Mouse (Mus musculus) embryo, embryonic 9.5 days (tissue): ENCODE measurements at regions not wholly inside any gene's neighbourhood (a gene's known extent, or its start where the extent isn't known, plus 50 kb on each side); places are given as distances from the start of the nearest gene placed in this dataset.
"Not testable (repeated sequence)": the region's sequence is repeated elsewhere in the genome, so short reads cannot be mapped to it uniquely, and the experiment has no call there.

Experiments
- DNase-seq: peaks from one replicate; pipeline ENCODE4 v3.0.0-alpha.2; 2017; ENCODE audit errors: extremely low spot score

DNA sequence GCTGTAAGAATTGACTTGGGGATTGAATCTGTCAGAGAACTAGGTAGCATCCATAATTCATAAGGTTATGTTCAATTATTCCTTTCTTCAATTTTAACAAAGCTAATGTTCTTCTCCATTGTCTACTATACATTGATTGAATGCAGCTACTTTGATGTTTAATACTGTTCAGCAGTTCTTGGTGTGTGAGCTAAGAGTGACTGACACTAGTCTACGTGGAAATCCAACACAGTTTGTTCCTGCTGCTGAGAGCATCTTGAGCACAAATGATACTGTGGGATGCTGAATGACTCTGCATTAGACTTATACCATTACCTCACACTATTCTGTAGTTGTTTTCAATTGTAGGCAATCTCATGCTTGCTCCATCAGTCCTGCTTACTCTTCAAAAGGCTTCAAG, 249.4 kb upstream of the Akr1e1 start:
- no peak for DNase-seq

DNA sequence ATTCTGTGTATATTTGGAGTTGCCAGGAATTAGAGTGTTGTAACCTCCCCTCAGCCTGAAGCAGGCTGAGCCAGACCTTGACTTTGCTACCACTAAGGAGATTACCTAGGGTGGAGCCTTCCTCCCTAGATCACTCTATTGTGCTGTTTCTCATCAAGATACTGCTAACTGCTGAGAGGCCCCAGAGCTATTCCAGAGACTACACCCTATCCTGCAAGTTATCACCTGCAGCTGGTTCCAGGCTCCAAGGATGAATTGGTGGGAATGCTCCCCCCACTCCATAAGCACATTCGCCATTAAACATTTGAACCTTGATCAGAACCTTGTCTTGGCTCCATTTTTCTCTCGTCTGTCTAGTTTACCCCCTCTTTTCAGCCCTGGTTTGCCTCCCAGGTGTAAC, 230.5 kb upstream of the Akr1e1 start:
- DNase-seq = not testable (repeated sequence)

DNA sequence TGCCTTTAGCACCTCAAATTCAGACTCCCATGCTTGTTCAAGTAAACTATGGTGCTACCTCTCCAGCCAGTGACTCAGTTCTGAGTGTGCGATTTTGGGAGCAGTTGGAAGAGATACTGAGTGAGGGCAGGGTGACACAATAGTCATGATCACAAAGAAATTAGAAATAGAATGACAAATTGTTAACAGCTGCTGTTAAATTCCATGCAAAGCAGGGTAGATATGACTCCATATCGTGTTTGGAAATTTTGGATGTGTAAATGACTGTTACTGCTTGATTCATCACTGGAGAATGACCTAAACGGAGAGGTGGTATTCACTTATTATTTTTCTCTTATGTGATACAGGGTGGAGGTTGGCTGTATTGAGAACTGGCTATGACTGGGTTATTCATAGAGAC, 217.8 kb upstream of the Akr1e1 start:
- no peak for DNase-seq

DNA sequence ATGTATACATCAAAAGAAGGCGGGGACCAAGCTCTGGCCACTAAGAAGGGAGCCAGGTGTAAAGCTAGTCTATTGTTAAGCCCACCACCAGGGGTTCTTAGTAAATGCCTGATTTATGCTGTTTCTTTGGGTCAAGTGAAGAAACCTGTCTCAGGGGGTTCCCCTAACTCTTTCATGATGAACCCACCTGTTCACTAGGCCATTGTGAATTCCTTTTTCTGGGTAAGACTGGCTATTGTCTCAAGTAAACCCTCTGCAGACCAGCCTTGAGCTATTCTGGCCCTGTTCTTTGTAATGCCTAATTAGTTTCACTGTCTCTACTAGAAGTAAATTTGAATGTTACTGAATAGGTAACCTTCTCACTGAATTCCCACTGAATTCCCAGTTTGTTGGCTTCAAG, 216.8 kb upstream of the Akr1e1 start:
- DNase-seq = not testable (repeated sequence)

DNA sequence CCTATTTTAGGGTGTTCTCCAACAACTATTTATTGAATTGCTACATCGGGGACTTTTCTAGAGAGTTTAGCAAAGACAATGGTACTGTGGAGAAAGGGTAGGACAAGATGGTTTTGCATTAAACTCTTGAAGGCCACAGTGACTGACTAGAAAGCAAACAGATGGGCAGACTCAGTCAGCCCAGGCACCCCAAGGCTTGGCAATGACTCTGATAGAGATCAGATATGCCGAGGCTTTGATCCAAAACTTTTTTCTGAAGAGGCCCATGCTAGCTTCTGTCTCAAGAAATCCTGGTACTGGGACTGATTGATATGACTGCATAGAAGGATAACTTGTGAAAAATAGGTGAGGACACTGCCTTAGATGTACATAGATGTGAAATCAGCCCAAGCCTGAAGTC, 197.9 kb upstream of the Akr1e1 start:
- no peak for DNase-seq

DNA sequence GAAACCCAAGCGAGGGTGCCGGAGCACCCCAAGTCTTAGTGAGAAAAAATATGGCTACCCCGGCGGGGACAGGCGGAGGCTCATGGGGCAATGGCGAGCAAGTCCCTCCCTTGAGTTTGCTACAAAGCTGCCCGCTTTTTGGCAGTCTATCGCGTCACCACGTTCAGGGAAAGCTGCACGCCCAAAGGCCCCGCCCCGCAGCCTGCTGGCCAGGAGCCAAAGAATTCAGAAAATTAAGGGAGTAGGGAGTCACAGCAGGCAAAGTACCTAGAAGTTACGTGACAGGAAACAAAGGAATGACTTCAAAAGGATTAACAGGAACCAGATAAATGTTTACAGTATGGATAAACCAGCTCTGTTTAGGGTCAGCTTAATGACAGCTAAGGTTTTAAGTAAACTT, 191.7 kb upstream of the Akr1e1 start:
- DNase-seq = no peak

DNA sequence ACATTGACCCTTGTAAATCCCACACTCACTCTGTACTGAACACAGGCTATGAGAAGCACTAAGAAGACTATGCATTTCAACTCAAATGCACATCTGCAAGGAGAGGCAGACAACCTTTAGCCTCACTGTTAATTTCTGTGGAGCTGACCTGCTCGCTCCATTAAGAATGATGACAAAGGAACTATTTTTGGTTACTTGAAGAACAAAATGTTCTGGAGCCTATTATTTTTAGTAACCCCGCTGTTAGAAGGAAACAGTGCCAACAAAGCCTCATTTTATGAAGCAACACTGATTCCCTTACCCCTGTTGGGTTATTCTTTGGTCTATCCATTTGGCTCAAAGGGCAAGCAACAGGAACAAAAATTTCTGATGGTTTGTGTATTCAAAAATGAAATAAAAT, 182.2 kb upstream of the Akr1e1 start:
- DNase-seq = no peak

DNA sequence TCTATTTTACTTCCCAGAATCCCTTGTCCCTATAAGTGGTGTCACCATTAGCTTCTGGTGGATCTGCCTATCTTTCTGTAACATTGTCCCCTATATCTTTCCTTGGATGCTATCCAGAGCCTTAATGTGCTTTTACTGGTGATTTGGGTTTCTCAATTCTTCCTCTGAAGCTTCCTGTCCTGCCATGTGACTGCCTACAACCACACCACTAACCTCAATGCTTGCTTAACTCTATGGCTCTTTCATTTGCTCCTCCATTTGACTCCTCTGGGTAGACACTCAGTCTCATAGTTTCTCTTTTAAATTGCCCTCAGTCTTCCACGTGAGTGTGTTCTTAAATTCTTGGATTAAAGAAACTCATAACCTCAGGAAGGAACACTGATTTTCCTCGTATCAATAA, 181.4 kb upstream of the Akr1e1 start:
- no peak for DNase-seq

DNA sequence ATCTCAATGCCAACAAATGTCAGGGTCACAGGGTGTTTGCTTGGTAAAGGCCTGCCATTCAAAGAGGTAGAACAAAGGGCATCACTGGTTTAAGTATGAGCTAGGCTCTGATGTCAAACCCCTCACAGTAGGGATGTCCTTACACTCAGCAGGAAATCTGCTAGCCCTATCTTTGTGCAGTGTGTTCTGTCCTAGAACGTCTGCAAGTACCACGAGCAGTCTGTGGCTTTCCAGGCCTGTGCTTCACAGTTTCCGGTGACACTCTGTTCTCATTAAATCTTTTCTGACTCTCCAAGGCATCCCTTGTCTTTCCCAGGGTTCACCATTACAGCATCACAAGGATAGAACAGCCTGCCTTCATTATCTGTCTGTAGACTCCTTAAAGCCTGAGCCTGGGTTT, 174.3 kb upstream of the Akr1e1 start:
- DNase-seq = no peak

DNA sequence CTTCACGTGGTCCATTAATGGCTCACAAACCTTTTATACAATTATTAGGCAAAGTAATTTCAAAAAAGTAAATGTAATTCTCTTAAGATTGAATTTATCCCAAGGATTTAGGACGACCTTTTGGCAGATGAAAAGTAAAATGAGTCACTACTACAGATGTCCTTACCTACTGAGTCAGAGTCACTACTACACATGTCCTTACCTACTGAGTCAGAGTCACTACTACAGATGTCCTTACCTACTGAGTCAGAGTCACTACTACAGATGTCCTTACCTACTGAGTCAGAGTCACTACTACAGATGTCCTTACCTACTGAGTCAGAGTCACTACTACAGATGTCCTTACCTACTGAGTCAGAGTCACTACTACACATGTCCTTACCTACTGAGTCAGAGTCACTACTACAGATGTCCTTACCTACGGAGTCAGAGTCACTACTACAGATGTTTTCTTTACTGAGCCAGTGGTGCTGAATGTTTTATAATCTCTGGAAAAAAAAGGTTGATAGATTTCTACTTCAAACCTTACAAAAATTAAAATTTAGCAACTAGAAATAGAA, 169.4 kb upstream of the Akr1e1 start:
- DNase-seq = not testable (repeated sequence)

DNA sequence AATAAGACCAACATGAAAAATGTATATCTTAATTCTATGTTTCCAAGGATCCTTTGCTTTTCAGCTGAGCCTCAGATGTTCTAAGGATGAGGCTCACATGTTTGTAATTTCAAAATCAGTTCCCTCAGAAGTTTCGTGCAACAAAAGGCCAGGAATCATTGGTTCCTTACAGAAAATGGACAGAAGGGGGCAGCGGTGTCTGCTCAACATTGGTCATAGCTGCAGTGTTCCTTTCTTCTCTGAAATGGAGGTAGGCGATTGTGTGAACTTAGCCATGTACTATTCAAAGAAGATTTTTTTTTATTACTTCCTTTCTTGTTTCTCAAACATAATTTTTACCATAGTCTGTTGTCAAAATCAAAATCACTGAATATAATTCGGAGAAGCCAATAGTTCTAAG, 167.9 kb upstream of the Akr1e1 start:
- DNase-seq = peak; percentile 32

DNA sequence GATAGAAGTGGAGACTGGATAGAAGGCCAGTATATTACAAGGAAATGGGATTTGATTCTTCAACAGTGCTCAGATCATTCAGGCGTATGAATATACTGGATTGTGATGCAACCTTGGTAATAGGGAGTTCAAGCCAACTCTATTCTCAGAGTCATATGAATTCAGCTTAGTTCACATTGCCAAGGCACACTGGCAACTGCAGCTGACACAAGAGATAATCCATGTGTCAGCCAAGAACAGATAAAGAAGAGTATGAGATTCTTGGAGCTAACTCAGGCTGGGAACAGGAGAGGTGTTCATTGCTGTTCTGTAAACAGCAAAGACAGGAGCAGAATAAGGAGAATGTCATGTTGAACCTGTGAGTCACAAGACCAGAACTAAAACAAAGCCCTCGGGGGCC, 163.3 kb upstream of the Akr1e1 start:
- no peak for DNase-seq

DNA sequence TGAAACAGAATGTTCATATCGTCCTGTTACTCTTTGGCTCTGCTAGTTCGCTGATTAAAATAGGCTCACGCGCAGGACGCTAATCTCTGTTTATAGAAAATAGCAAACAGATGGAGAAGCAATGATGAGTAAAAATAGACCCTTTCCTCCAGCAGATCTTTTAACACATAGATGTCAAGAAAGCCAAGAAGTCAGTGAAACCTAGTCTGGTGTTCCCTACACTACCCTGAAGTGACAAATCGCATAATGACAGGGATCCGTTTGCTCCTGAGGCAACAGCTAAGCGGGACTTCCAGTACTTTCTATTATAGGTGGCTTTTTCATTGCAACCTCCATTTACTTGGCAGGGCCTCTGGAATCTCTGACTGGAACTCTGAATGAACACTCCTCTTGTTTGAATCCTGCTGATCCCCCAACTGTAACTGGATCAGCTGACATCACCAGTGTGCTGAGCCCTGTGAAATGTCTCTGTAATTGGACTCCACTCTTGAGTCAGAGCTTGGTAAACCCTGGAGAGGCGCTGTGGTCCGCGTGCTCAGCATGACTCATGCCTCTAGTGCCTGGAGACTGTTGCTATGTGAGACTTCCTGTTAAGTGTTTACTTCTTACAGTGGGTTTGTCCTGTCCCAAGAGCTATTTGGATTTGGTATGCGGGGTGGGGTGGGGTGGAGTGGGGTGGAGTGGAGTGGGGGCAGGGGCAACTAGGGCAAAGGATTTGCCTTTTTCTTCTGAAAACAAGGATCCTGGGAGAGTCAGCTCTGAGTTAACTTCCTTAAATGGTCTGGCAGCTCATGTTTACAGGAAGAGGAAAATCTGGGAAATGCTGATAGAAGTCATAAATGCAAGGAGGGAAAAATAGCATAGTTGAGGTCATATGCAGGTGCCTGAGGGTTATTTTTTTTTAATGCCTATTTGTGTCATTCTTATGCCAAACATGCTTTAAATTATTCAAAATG, 162.4 kb upstream of the Akr1e1 start:
- DNase-seq = peak; percentile 64

DNA sequence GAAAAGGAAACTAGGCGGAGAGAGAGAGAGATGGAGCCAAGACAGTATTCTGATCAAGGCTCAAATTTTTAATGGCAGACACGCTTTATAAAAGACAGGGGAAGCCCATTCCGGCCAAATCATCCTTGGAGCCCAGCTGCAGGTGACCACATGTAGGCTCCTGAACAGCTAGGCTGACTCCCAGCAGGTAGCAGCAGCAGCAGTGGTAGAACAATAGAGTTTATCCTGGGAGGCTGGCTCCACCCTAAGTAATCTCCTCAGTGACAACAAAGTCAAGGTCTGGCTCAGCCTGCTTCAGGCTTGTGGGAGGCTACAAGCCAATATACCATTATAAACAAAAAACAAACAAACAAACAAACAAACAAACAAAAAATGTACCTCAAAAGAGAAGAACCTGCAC, 151.0 kb upstream of the Akr1e1 start:
- no peak for DNase-seq

DNA sequence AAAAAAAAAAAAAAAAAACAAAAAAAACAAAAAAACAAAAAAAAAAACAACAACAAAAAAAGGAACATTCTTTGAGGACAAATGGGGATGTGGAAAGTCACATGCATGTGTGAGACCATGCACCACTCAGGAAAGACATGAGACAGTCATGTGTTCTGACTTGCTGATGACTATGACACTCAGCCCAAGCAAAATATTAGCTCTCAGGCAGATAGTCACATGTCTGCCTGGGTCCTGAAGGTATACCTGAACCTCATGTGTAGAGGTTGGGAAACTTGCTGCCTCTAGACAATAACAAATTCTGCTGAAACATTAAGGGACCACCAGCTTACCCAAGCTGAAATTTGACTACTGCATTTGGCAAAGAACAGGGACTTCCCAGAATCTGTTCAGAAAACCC, 147.6 kb upstream of the Akr1e1 start:
- no peak for DNase-seq

DNA sequence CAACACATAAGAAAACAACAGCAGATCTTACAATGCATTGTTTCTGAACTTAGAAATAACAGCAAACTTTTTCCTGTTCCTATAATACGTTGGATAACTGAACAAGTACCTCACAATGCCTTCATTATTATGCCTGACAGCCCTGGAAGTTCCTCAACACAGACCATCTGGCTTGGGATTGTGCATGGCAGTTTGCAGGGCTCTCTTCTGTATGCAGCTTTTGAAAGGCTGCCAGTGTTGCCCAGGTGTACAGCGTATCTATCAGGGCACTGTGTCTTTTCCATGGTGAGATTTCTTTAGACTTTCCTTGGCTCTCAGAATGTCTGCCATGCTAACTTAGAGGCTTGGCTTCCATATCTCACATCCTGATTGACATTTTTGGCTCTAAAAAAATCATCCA, 134.0 kb upstream of the Akr1e1 start:
- DNase-seq = no peak

DNA sequence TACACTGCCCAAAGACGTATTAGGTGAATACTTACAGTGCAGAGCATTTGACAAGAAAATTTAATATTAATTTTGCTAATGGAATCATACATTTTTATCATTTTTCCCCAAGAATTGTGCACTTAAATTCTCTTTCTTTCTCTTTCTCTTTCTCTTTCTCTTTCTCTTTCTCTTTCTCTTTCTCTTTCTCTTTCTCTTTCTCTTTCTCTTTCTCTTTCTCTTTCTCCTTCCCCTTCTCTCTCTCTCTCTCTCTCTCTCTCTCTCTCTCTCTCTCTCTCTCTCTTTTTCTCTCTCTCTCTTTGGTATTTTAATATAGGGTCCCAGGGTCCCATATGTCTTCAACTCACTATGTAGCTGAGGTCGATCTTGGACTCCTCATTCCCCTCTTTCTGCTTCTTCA, 107.3 kb upstream of the Akr1e1 start:
- DNase-seq = not testable (repeated sequence)

DNA sequence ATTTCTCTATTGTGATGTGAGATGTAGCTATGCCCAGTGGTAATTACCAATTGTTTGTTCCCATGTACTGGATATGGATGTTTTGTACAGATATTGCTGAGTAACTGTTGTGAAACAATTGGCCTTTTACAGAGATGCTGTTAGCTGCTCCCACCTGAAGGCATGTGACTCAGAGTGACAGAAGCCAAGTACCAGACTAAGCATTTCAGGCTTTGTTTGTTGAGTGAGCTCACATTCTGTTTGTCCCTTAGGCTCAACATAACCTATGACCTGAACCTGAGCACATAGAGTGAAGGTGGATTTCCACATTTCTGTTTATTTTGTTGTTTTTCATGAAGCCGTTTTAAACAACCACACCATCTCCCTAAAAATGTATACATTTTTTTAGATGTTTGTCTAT, 105.8 kb upstream of the Akr1e1 start:
- no peak for DNase-seq

DNA sequence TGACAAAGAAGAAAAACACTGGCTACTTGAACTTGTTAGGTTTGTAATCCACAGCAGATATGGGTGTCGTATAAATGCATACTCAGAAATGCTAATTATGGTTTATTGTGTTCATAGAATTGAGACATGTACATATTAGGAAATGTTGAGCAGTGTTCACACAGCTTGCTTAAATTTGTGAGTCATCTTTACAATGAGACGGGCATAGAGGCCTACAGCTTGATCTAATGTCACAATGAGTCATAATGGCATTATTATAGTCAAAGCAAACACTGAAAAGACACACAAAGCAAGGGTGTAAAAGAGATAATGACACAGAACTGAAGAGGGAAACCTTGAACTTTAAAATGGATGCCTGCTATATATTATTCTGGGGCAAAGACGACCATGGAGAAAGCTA, 103.7 kb upstream of the Akr1e1 start:
- DNase-seq = no peak

DNA sequence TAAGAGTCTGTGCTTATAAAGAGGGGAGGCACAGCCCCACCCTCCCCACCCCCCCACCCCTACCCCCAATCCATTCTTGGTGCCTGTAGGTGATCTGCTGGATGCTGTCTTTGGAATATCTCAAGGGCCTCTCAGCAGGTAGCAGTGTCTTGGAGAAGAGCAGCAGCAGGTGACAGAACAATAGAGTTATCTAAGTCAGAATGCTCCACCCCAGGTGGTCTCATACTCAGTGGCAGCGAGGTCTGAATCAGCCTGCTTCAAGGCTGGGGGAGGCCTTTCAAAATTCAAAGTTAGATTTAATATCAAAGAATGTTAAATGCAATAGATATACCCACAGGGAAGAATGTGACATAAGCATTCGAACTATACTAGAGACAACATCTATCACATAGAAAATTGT, 90.6 kb upstream of the Akr1e1 start:
- DNase-seq = not testable (repeated sequence)

DNA sequence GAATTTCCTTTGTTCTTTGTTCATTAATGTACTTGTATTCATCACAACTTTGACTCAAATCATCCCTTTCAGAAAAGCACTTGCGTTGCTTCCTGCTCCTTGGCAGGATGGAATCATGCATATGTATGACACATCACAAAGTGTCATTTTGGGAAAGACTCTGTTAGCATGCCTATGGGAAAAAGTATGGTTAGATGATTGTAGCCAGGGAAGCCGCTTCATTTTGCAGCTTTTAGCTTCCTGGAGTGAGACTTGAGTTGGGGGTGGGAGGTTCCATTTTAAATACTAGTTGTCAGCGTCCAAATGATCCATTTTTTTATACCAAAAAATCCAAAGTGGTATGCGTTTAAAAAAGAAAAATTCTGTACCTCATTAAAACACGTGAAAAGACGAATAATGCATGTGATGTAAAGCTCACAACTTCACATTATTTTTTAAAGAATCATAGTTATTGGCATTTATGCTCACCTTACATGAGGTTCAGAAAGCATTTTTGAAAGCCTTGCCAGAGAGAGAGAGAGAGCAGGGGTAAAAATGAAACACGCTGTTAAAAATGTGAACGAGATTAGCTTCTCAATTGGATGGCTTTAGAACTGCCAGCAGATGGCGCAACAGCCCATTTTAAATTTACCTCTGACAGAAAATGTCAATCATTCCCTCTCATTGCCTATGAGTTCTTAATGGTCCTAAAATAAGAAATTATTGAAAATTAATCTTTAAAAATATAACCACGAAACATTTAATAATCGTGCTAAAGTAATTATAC, 57.6 kb upstream of the Akr1e1 start:
- DNase-seq = peak; percentile 29

DNA sequence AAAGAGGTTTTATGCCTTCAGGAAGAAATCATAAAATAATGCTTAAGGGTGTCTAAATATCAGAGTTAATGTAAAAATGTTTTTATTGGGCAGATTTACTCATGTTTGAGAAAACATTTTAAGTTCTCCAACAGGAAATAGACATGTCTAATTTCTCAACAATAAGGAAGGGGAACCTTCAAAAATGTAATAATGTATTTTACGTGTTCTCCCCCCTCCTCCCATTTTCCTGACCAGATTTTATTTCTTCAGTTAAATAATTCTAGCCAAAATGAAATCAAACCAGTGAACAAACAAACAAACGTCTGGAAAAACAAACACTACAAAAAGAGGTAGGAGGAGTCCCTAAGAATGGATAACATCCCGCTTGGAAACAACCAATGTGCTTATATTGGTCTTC, 54.4 kb upstream of the Akr1e1 start:
- DNase-seq = no peak
